Mouse (Mus musculus): ENCODE measurements at regions not wholly inside any gene's neighbourhood (a gene's known extent, or its start where the extent isn't known, plus 50 kb on each side); places are given as distances from the start of the nearest gene placed in this dataset.
"Not testable (repeated sequence)": the region's sequence is repeated elsewhere in the genome, so short reads cannot be mapped to it uniquely, and the experiment has no call there.

DNA sequence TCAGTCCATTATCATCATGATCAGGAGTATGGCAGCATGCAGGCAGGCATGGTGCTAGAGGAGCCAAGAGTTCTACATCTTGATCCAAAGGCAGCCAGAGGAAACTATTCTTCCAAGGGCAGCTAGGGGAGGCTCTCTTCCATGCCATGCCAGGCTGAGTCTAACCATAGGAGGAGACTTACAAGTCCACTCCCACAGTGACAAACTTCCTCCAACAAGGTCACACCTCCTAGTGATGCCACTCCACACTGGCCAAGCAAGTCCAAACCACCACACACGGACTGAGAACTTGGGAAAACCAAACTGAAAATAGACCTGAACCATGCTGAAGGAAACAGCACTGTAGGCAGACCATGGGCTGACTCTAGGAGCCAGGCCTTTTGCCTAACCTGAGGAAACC lies 197.4 kb downstream of the Prex1 start:
- DNase-seq (ENCODE audit: low spot score), result no peak

DNA sequence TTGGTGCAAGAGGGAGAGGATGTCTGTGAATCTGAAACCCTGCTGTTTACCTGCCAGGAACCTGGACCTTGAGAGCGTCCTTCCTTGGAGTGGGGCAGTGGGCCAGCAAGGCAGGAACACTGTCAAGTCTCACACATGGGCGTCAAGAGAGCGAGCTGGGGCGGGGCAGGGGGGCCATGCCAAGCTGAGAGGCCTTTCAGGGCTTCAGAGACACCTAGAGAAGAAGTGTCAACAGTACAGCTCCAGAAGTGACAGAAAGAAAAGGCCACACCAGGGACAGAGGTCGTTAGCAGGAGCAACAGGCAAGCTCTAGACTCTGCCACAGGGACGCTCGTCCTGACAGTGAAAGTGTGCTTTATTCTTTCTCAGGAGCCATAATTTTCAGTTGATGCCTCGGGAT lies 199.0 kb downstream of the Prex1 start:
- no peak for DNase-seq (ENCODE audit: low spot score)

DNA sequence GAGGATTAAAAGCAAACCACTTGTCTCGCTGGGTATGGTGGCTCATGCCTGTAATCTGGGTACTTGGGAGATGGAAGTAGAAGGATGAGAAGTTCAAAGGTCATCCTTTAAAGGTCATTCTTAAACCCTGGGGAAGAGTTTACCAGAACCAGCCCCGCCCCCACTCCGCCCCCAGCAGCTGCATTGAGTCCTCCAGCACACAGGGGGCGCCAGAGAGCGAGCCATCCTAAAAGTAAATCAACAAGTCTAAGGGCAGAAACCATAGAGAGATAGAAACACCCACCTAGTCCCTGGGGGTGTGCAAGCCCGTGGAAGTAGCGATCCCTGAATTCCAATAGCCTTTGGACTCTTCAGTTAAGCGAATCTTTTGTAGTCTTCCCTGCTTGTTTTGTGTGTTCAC lies 201.1 kb downstream of the Prex1 start:
- peak; percentile 41 for DNase-seq (ENCODE audit: low spot score)

DNA sequence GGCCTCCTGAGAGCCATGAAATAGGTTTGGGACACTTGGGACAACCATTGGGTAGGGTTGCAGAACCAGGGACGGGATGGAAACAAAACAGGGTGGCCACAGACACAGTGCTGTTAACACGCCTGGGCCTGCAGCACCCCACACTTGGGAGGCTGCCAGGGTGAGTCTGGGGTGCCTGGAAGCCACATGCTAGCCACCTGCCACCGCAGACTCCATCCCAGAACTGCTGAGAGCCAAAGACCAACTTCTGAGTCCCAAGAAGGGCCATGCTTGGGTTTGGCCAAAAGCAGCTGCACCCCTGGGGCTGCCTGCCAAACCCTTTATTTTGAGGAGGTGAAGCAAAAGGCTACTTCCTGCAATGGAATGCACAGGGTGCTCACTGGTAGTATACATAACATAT lies 202.2 kb downstream of the Prex1 start:
- DNase-seq (ENCODE audit: low spot score), result not testable (repeated sequence)

DNA sequence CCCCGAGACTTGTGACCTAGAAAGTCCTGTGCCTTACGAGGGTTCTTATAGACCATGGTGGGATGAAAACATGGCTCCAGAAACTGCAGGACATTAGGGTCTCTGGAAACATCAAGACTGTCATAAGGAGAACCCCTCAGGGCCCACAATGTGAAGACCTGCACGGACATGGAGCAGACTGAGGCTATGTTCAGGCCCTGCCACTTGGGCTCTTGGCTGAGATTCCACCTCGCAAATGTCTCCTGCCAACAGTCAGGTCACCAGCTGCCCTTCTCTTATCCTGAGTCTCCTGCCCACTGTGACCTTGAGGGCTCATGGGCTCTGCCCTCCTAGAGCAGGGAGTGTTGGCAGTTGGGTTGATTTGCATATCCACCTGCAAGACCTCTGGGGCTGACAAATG lies 202.9 kb downstream of the Prex1 start:
- no peak for DNase-seq (ENCODE audit: low spot score)

DNA sequence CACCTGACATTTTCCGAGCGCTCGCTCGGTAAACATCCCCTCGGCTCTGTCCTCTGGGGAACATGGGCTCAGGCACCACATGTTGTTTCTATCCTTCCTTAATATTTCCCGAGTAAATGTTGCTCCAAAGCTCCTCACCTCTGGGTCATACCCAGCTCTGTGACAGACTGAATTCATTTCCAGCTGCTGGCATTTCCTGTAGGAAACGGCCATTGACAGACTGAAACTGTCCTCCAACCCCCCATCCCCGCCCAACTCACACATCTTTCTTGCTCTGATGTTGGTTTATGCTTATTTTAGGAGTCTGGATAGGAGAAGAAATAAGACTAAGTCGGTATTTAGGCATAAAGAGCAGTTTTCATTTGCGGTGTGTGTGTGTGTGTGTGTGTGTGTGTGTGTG lies 204.0 kb downstream of the Prex1 start:
- no peak for DNase-seq (ENCODE audit: low spot score)

DNA sequence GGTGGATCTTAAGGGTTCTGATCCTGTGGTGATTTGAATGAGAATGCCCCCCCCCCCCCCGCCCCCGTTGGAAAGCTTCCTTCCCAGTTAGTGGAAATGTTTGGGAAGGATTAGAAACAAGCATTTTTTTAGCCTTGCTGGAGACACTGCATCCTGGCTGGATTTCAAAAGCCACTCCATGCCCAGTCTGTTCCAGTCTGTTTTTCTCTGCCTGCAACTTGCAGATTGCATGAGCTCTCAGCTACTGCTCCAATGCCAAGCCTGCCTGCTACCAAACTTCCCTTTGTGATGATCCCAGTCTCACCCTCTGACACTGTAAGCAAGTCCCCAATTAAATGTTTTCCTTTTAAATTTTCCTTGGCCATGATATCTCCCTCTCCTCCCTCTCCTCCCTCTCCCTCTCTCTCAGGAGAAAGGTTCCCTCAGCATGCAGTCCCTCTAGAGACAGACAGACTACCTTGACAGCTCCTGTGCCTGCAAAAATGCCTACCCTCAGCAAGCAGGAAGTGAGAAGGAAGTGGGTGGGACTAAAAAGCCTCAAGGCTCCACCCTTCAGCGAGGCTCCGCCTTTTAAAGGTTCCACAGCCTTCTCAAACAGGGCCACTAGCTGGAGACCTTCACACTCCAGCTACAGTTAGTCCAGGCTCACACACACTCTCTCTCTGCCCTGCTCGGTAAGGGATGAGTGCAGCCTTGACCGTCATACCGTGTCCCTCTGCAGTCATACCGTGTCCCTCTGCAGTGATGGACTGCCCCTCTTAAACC lies 204.8 kb downstream of the Prex1 start:
- DNase-seq (ENCODE audit: low spot score), result no peak

DNA sequence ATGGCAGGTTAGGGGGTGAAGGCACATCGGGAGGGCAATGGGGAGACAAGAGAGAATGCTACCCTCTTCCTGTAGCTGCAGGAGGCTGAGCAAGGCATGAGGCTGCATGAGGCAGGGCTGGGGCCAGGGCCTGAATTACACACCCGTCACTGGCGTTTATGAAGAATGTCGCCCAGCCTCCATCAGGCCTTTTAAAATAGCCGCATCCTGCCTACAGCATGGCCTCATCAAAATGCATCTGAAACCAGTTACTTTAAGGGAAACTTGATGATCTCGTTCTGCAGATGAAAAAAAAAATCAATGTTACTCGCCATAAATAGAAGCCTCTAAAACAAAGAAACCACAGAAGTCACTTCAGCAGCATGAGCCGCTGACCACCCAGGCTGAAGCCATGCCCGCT lies 208.3 kb downstream of the Prex1 start:
- no peak for DNase-seq (ENCODE audit: low spot score)

DNA sequence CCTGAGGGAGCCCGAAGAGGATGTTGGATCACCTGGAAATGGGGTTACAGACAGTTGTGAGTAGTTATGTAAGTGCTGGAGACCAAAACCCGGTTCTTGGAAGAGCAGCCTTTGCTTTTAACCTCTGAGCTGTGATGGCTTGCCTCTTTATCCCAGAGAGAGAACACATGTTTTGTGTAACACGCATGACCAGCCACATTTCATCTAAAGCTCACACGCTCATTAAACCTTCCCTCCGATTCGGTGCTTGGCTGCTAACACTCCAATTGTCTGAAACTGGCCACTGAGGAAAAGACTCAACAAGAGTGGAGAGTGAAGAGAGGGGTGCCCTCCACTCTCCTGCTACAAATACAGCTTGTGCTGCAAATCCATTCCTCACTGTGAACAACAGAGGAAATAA lies 210.0 kb downstream of the Prex1 start:
- DNase-seq (ENCODE audit: low spot score), result peak; percentile 72

DNA sequence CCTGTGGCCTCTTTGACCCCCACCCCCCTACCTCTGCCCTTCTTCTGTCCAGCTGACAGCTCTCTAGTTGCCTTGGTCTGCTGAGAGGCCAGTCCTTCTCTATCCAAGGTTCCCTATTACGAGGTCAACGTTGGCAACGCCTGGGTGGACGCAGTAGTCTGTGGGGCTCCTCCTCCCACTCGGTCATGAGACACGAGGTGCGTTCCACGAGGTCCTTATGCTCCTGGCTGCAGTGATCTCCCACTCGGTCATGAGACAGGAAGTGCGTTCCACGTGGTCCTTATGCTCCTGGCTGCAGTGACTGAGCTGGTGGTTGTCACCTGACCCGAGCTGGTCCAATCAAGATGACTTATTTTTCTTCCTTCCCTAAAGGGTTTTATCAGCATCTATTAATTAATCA lies 220.7 kb downstream of the Prex1 start:
- no peak for DNase-seq (ENCODE audit: low spot score)

DNA sequence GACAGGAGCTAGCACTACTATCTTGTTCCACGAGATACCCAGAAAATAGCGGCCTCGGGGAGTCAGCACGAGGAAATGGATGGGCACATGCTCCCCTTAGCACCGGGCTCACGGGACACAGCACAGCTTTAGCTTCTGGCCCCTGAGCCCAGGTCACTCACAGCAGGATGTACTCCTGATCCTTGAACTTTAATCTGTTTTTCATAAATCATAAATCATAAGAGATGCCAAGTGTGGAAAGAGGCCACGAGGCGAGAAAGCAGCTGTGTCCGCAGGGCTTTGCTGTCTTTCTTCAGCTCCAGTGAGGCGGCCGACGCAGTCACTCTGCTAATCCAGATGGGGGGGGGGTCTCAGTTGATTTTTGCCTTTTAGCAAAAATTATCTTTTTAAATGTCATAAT lies 221.2 kb downstream of the Prex1 start:
- no peak for DNase-seq (ENCODE audit: low spot score)

DNA sequence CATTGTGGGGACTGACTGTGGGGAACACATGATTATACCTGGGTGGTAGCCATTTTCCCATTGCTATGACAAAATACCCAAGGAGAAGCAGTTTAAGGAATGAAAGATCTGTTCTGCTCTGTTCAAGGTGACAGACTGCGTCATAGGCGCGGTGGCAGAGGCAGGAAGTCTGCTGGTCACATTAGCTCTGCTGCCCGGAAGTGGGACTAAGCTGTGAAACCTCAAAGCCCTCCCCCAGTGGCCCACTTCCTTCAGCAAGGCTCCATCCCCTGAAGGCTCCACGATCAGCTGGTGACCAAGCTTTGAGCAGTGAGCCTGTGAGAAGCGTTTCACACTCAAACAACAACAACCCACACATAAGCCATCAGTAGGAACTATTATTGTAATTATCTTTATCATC lies 221.8 kb downstream of the Prex1 start:
- no peak for DNase-seq (ENCODE audit: low spot score)

DNA sequence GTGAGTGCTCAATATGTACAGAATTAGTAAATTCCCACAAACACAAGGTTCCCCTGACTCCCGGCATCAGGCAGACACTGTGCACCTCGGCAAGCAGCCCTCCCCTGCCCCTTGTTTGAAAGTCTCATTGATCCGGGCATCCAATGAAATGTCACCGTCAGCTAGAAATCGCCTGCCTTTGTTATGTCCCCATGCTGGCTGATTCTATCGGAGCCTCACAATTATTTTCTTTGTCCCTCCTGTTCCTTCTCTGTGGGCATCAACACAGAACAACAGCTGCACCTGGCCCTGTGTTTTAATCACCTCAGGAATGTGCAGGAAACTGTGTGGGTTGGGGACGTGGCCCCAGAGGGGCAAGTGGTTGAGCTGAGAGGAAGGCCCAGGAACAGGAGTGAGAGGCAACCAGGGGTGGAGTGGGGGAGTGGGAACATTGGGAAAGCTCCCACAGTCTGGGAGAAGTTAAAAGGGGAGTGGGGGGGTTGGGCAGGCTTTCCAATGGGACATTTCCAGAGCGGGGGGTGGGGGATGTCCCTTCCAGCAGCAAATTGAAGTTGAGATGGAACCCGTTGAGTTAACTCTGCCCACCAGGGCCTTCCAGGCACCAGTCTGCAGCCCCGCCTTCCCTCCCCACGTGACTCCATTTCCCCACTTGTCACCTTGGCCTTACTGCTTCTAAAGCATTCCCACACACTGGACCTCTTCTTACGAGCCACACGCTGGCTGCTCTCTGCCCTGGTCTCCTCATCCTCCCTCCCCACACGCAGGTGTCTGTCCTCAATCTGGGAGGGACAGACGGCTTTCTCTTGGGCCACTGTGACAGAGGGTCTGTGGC lies 224.4 kb downstream of the Prex1 start:
- peak; percentile 53 for DNase-seq (ENCODE audit: low spot score)

DNA sequence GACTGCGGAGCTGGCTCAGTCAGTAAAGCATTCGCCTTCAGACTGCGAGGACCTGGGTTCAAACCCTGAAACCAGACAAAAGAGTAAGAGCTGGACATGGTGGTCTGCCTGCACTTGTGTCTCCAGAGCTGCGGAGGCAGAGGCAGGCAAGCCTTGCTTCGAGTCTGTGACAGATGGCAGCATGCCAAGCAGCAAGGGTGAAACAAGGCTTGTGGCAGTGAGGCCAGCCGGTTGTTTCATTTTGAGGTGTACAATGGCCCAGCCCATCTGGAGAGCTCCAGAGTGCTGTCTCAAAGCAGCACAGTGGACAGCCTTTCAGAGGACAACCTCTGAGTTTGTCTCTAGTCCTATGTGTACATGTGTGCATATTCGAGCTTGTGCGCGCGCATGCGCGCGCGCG lies 225.9 kb downstream of the Prex1 start:
- no peak for DNase-seq (ENCODE audit: low spot score)

DNA sequence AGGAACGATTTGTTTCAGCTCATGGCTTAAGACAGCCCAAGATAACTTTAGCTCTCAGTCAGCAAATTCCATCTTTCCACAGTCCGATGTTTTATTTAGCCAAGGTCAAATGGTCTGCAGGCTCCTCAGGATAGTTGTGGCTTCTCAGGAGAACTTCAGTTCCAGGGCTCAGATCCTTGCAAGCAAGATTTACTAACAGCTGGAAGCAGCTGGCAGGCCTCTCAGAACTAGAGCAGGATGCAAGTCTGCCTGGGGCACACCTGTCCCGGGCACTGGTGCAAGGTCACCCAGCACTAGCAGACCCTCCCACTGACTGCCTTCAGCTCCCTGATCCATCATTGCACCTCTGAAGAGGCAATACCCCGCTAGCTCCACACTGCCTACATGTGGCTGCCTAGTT lies 227.8 kb downstream of the Prex1 start:
- no peak for DNase-seq (ENCODE audit: low spot score)

DNA sequence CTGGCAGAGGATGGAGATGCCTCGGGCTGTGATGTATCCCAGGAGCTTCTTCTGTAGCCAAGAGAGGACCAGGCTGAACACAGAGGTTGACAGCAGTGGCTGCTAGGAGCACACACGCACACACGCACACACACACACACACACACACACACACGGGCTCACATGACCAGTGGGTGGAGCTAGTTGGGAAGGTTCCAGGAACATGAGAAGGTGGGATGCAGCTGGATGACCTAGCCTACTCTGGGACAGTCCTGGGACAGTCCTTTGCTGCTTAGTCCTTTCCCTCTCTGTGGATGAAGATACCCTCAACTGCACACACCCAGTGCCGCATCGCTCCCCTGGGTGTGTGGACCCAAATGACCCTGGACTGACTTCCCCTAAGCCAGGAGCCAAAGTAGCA lies 228.3 kb downstream of the Prex1 start:
- DNase-seq (ENCODE audit: low spot score), result no peak

DNA sequence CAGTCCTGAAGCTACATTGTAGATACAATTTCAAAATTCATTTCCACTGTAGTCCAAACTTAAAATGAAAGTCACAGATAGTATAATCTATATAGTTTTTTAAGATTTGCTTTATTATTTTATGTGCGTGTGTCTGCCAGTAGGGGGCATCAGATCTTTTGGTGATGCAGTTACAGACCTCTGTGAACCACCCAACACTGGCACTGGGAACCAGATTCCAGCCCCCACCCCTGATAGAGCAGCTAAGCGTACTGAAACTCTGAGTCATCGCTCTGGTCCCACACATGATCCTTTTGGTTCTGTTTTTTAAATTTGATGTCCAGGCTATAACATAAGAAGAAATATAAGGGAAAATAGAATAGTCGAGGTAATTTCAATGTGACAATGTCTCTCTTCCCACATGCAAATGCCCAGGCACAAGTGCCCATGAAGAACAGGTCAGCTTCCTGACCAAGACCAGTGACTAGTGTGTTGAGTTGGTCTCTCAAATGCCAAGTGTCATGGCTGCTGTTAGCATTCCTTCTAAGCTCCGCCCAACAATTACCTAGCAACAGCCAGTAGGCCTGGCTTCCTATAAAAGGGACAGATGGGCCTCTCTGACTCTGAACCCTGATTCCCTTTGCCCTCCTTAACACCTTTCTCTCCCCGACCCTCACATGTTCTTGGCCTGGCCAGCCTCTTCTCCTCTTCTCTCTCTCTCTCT lies 229.9 kb downstream of the Prex1 start:
- peak; percentile 44 for DNase-seq (ENCODE audit: low spot score)

DNA sequence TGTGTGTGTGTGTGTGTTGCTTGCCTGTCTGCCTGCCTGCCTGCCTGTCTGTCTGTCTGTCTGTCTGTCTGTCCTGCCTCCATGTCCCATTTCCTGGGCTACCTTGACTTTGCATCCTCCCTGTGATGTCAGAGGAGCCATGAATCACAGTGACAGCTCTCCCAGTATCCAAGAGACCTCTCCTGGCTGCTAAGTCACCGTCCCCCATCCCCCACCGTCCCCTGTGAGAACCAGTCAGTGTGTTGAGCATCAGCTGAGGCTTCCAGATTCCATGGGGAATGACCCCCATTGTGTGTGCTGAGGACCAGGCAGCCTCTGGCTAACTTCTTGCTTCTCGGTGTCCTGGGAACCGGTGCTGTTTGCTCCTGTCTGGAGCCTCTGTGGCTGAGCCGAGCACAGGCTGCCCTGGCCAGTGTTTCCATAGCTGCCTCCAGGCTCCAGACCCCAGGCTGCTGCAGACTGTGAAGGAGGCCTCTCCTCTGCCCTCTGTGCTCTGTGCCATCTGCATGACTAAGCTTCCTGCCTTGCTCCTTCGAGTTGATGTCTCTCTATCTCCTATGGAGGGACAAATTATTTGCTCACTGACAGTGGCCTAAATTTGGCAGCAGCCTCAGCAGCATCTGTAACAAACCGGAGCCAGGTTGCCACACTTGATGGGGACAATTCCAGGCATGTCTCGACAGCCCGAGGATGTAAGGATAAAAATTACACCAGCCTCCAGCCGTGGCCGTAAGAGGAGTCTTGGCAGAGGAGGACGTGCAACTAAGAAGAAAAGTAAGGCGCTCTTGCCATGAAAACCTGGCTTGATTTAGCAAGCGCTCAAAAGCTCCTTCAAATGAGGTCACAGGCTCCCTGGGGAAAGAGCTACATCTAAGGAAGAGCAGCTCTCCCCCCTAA lies 230.7 kb downstream of the Prex1 start:
- peak; percentile 43 for DNase-seq (ENCODE audit: low spot score)

DNA sequence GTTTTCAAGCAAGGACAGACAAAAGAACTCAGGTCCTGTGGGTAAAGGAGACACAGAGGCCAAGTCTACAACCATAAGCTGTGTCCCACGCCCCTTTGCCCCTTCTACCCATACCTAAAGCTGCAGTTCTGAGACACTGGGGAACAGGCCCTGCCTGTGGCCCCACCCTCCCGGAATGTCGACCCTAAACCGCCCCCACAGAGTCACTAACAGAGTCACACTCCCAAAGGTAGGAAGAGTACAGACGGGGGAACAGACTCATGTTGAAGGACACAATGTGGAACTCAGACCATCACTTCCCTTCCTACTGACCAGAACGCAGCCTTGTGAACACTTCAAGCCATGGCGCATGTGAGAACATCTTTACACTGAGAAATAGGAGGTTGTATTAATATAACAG lies 231.9 kb downstream of the Prex1 start:
- no peak for DNase-seq (ENCODE audit: low spot score)

DNA sequence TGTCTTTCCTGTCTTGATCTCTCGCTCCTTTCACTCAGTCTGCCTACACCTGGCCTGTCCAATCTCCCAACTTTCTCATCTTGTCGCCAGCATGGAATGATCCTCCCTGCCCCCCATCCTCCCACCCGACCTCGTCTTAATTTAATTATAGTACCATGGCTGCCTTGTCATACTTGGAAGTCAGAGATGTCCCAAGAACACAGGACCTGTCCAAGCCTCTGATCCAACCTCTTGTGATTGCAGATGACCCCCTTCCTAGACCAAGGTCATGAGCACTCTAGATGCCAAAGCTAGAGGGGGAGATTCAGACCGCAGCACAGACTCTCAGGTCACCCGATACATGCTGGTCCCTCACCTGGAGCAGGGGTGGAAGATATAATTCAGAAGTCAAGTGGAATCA lies 232.3 kb downstream of the Prex1 start:
- DNase-seq (ENCODE audit: low spot score), result no peak

DNA sequence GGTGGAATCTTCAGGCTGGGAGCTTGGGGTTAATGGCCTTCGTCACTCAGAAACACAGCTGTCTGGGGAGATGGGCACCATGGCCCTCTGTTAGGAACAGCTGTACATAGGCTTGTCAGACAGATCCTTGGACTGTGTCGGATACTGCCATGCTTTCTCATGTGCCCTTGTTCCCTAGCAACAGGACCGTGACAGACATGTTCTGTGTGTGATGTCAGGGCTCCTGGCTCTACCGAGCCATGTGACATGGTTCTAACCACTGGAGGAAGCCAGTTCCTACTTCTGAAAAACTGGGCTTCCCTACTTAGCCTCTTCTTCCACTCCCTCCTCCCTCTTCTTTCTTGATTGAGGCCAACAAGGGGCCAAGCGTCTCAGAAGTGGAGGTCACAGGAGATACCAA lies 232.7 kb downstream of the Prex1 start:
- DNase-seq (ENCODE audit: low spot score), result no peak

DNA sequence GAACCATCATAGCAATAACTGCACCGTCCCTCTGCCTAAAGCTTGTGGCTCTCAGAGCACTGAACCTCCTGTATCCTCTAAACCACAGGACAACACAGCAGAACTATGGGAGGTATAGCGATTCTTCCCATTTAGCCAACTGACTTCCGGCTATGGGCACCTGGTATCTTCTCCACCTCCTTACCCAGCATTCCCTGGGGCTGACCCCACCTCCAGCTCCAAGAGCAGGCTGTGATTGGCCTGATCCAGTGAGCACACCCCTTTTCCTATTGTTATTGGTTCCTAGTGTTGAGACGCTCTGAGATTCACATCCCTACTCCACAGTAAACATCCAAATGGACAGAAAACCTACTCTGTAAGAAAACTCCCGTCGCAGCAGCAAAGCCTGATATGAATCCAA lies 236.7 kb downstream of the Prex1 start:
- no peak for DNase-seq (ENCODE audit: low spot score)
